Mouse (Mus musculus): Measurements from ENCODE around the gene Loxl1. TPM values are rescaled to one million over a fixed set of nuclear protein-coding genes. Genes with fewer than 3 reads are reported as not detected.

Gene Loxl1
- total RNA-seq, 1 experiment from 2014 or later: not detected

DNA sequence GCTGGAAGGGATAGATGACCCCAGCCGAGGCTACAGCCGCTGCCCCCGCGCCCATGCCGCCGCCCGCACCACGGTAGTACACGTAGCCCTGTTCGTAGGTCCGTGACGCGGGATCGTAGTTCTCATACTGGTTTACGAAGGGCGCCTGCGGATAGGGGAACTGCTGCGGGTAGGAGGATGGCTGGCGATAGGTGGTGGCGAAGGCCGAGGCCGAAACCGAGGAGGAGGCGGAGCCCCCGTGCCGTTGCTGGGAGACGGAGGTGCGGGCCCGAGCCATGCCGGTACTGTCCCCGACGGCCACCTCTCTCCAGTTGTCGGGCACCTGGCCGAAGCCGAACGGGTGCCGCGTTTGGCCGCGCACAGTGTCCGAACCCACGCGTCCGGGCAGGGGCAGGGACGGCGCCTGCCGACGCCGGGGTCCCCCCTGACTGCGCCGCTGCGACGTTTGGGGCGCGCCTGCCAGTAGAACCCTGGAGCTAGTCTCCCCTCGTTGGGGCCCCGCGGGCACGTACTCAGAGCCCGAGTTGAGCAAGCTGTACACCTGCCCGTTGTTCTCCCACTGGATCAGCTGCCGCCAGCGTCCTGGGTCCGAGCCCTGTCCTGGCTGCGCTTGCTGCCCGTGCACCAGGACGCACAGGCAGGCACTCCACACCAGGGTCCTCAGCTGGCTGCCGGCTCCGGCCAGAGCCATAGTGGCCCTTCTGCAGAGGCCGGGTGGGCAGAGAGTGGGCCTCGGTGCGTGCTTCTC, 616 bp downstream of the Loxl1 start:
- ATAC-seq (replicated peaks; ENCODE audit: low read depth, poor library complexity, severe bottlenecking): peak; percentile 56

DNA sequence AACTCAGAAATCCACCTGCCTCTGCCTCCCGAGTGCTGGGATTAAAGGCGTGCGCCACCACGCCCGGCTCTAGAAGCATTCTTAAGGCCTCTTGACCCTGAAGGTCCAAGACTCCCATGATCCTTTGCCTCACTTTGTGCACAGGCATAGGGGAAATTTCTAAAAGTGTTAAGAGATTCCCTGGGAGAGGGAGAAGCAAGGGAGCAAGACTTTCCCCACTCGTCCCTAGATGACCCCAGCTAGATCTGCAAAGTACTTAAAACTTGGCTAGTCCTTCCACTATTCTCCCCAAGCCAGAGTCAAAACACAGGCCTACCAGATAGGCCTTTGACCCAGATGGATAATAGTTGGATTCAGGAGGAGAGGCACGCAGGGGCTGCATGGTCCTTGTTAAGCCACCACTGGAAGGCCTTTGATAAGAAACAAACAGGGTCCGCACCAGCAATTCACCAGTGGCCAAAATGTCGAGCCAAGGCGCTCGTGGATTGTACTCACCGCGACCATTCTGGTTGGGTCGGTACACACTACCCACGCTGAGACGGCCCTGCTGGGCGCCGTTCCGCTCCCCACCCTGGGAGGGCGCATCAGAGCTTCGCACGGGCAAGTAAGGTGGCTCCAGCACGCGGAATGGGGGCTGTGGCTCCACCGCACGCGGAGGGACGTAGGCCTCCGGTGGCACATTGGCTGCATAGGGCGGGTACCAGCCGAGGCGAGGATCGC, 1.6 kb downstream of the Loxl1 start:
- ATAC-seq (replicated peaks; ENCODE audit: low read depth, poor library complexity, severe bottlenecking): no peak

GRCm38 (mm10) chr9:58310043-58310660, 2.8 kb downstream of the Loxl1 start:
- ATAC-seq (replicated peaks; ENCODE audit: low read depth, poor library complexity, severe bottlenecking): no peak

GRCm38 (mm10) chr9:58308395-58308794, 4.6 kb downstream of the Loxl1 start:
- ATAC-seq (replicated peaks; ENCODE audit: low read depth, poor library complexity, severe bottlenecking): no peak

DNA sequence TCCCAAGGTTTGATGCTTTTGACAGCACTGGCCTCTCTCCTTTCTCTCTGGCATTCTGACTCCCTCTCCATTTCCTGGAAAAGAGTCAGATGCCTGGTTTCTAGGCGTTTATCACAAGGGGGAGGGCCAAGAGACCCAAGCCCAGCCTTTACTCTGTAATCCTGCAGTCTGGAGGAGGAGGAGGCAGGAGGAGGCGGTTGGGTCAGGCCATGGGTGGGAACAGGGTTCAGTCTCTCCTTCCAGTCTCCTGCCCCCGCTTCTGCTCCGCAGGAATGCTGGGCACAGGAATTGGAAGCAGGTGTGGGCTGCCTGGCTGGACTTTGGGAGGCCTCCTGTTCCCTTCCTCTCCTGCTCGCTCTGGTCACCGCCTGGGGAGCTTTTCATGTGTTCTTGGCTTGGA, 7.3 kb downstream of the Loxl1 start:
- ATAC-seq (replicated peaks; ENCODE audit: low read depth, poor library complexity, severe bottlenecking): no peak

GRCm38 (mm10) chr9:58303599-58304271, 9.3 kb downstream of the Loxl1 start:
- ATAC-seq (replicated peaks; ENCODE audit: low read depth, poor library complexity, severe bottlenecking): no peak

DNA sequence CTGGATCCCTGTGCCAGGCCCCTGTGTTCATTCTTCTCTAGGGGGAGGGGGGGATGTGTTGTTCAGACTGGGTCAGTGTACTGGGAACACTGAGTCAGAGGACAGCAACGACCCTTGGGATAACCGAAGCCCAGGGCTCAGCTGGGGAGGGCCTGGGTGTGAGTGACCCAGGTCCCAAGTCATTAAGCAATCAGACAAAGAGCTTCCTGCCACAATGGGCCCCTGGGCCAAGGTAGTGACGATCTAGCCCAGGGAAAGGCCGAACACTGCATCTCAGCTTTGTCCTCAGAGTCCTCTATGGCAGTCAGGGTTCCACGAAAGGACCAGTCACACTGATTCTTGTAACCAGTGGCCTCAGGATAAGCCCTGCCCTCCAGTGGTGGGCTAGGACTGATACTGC, 9.9 kb downstream of the Loxl1 start:
- no peak for ATAC-seq (replicated peaks; ENCODE audit: low read depth, poor library complexity, severe bottlenecking)

DNA sequence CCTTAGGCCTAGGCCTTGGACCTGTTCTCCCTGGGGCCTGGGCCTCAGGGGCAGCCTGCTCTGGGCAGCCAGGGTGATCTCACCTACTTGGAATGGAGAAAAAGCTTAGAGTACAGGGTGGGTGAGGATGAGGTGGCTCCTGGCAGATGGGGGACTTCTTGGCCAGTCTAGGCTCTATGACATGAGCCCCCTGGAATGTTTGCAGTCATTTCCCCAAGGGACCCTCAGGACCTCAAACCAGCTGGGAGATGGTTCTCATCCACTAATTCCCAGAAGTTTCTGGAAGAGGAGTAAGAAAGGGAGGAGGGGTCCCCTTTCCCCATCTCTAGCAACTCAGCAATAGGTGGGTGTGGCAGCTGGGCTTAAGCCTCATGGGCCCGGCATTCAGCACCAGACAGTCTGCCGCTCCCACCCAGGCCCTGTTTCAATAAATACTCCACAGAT, 13.6 kb downstream of the Loxl1 start:
- ATAC-seq (replicated peaks; ENCODE audit: low read depth, poor library complexity, severe bottlenecking): no peak

GRCm38 (mm10) chr9:58297961-58298477, 15.0 kb downstream of the Loxl1 start:
- ATAC-seq (replicated peaks; ENCODE audit: low read depth, poor library complexity, severe bottlenecking): no peak

DNA sequence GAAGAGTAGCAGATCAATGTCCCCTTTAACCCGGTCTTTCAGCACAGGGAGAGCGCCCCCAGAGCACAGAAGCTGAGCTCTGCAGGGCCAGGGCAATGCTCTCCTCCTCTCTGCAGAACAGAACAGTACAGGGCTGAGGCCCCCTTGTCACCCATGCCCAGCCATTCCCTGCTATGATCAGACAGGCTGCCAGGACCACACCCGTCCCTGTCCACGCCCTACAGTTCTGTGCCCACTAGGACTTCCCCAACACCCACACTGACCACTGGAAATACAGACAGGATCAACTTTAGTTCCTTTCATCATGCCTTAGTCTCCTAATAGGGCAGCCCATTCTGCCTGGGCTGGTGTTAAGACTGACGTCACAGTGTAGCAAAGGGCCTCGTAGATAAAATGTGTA, 15.9 kb downstream of the Loxl1 start:
- ATAC-seq (replicated peaks; ENCODE audit: low read depth, poor library complexity, severe bottlenecking): no peak

- no peak for ATAC-seq (replicated peaks; ENCODE audit: low read depth, poor library complexity, severe bottlenecking)
Measured at GRCm38 (mm10) chr9:58295766-58296361, 17.1 kb downstream of the Loxl1 start.

DNA sequence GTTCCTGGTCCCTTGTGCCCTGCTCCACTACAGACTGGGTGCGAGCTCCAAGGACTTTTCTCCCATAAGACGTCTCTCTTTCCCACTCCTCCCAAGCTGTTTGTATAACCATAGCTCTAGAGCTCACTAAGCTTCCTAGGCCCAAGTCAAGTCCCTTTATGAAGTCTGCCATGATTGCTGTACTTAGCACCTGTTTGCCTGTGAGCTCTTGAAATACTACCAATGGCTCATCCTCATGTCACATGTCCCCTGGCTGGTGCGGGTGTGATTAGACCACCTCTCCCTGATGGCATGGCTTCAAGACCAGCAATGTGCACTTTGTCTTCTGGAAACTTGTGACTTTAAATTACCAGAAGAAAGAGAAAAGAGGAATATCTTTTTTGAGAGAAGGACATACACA, 17.6 kb downstream of the Loxl1 start:
- no peak for ATAC-seq (replicated peaks; ENCODE audit: low read depth, poor library complexity, severe bottlenecking)

GRCm38 (mm10) chr9:58294527-58294926, 18.5 kb downstream of the Loxl1 start:
- ATAC-seq (replicated peaks; ENCODE audit: low read depth, poor library complexity, severe bottlenecking): no peak

DNA sequence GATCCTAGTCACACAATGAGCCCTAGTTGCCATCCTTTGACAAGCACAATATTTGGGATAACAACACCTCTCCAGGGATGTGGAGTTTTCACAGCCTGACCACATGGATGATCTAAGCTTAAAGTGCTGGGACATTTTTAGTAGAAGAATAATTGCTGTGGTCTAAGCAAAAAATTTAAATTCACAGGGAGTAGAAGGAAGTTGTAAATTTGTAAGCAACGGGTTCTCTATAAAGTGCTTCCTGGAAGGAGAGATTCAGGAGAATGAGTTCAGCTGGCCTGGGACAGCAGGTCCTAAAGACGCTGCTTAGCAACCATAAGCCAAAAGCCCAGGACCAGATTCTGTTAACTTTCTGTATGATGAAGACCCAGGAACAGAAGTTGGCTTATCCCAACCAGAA, 23.1 kb downstream of the Loxl1 start:
- ATAC-seq (replicated peaks; ENCODE audit: low read depth, poor library complexity, severe bottlenecking): no peak

- no peak for ATAC-seq (replicated peaks; ENCODE audit: low read depth, poor library complexity, severe bottlenecking)
Measured at GRCm38 (mm10) chr9:58289090-58289489, 23.9 kb downstream of the Loxl1 start.

- no peak for ATAC-seq (replicated peaks; ENCODE audit: low read depth, poor library complexity, severe bottlenecking)
Measured at GRCm38 (mm10) chr9:58283431-58283830, 29.6 kb downstream of the Loxl1 start.

- peak; percentile 53 for ATAC-seq (replicated peaks; ENCODE audit: low read depth, poor library complexity, severe bottlenecking)
Measured at GRCm38 (mm10) chr9:58281597-58281996, 31.4 kb downstream of the Loxl1 start.

DNA sequence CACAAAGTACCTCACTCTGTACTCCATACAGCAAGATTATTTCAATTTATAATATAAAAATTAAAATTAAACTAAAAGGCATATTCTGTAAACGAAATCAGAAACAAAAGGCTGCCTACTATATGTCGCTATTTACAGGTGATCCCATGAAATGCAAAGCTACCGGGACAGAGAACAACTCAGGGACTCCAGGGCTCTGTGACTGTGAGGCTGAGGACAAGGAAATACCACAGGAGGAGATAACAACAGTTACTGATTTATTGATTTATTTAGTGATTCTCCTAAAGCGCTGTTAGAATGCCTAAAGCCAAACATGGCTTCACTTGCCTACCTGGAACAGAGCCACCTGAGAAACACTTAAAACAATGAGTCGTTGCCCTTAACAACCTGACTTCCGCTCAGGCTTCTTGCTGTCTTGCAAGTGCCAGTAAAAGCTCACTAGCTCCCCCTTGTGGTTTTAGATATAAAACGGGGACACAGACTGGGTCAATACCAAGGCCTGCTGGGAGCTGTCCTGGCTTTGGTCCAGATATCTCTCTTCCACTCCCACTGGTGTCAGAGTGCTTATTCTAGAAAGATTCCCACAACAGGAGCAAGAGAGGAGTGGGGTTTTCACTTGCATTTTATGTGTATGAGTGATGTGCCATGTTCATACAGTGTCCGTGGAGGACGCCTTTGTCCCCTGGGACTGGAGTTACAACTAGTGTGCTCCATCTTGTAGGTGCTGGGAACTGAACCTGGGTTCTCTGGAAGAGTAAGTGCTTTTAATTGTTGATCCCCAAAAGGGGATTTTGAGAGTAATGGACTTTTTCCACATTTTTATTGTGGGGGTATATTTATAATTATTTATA, 32.5 kb downstream of the Loxl1 start:
- peak; percentile 70 for ATAC-seq (replicated peaks; ENCODE audit: low read depth, poor library complexity, severe bottlenecking)

- ATAC-seq (replicated peaks; ENCODE audit: low read depth, poor library complexity, severe bottlenecking): no peak
Measured at GRCm38 (mm10) chr9:58279780-58280179, 33.2 kb downstream of the Loxl1 start.

Data from common myeloid progenitor, adult 5-6 weeks (primary cell).